Mouse (Mus musculus): ENCODE measurements around the gene Vmn2r94. TPM values are rescaled to one million over a fixed set of nuclear protein-coding genes. Genes with fewer than 3 reads are reported as not detected.

The Vmn2r94 gene
- polyA plus RNA-seq (2021; fragmentation: Nextera tagmentation): not detected in 2 replicates
- long read RNA-seq, experiment 1: 0 reads
- long read RNA-seq, experiment 2: 0 reads

DNA sequence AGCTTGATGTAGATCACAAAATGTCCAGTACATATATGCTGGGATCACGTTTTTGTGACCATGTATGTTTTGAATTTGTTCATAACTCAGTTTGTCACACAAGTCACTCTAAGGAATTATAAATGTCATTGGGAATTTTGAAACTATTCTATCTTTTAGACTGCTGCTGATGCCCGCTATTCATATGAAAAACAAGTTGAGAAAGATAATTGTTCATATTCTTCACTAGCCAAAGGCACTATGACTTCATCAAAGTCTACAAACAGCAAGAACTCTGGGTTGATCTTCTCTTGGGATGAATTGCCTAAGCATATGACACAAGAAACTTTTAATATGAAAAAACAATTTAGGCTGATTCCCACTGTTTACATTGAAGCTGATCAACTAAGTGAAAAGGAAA, at the start of gene Vmn2r94:
TSS of gene Vmn2r94 (minus strand) at position 101 of the 400 bp plus-strand sequence.

DNA sequence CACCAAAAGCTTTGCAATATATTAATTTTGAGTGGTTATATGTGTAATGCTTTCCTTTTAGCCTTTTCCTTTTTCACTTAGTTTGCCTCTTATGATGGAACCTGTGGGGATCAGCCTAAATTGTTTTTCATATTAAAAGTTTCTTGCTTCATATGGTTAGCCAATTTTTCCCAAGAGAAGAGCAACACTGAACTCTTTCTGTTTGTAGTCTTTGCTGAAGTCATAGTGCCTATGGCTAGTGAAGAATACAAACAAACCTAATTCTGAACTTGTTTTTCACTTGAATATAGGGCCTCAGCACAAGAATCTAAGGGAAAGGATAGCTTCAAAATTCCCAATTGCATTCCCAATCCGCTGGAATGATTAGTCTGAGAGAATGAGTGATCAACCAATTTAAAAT, 20.2 kb upstream of the Vmn2r94 start, which contains the start of gene Vmn2r93:
TSS of gene Vmn2r93 (plus strand) at position 301 of the 400 bp plus-strand sequence.

Other genes with a start within 250 kb of the Vmn2r94 start
- gene Vmn2r124, start 228.3 kb downstream of the Vmn2r94 start, polyA plus RNA-seq (2021; fragmentation: Nextera tagmentation): not detected in 2 replicates
- gene Vmn2r91, start 192.7 kb downstream of the Vmn2r94 start, polyA plus RNA-seq (2021; fragmentation: Nextera tagmentation): not detected in 2 replicates
- gene Vmn2r92, start 125.9 kb downstream of the Vmn2r94 start, polyA plus RNA-seq (2021; fragmentation: Nextera tagmentation): not detected in 2 replicates
- gene Vmn2r93, start 20.3 kb upstream of the Vmn2r94 start, polyA plus RNA-seq (2021; fragmentation: Nextera tagmentation): not detected in 2 replicates
- not detected in 2 replicates for gene Vmn2r95, start 146.3 kb upstream of the Vmn2r94 start, polyA plus RNA-seq (2021; fragmentation: Nextera tagmentation)

Data from layer of hippocampus, adult 6 months (tissue).